Mouse (Mus musculus) cerebellum, adult 11 months (tissue): ENCODE measurements around the gene Plac9a.
"Not testable (repeated sequence)": the region's sequence is repeated elsewhere in the genome, so short reads cannot be mapped to it uniquely, and the experiment has no call there.

Experiments used
- DNase-seq: peaks from one replicate; pipeline ENCODE4 v3.0.0; 2022

Gene Plac9a

DNA sequence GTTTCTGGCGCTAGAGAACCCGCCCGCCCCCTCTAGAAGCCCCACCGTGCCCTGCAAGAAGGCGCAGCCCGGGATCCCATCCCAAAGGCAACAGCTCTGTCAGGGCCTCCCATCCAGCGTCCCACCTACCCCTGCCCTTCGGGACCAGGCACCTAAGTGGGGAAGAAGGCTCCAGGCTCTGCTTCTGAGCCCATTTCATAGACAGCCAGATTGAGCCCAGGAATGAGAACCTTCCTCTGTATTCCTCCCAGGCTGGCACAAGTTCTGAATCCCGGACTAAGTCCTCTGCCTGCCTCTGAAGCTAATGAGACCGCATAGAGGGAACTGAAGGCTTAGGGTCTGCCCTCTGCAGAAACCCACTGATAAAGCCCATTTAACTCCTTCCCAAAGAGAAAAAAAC, at the start of gene Plac9a:
TSS of gene Plac9a (minus strand) at position 101 of the 400 bp plus-strand sequence.
- DNase-seq: not testable (repeated sequence)

- DNase-seq: not testable (repeated sequence)
Observed at GRCm38 (mm10) chr14:25938004-25938403, 35.1 kb upstream of the Plac9a start, which contains the start of gene Cphx1. Gene Cphx1, plus strand, starts transcription at chr14:25938304.

GRCm38 (mm10) chr14:25936867-25937630, 34.1 kb upstream of the Plac9a start:
- DNase-seq: not testable (repeated sequence)

DNA sequence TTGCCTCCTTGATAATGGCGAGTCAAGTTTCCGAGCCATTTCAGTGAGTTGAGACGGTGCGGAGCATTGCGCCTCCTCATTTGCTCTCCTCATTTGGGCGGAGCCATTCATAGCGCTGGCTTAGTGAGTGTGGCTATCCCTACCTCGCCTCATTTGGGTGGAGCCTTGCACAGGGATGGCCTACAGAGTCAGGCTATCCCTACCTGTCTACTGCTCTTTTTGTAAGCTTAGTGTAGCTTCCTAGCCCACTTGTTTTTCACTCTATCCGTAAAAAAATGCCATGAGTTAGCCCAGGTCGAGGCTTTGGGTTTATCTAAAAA, 24.6 kb upstream of the Plac9a start, which contains the start of gene Tmem254a:
TSS of gene Tmem254a (minus strand) at position 111 of the 320 bp plus-strand sequence.
- DNase-seq: not testable (repeated sequence)

- not testable (repeated sequence) for DNase-seq
Observed at GRCm38 (mm10) chr14:25926814-25927561, 24.1 kb upstream of the Plac9a start.

DNA sequence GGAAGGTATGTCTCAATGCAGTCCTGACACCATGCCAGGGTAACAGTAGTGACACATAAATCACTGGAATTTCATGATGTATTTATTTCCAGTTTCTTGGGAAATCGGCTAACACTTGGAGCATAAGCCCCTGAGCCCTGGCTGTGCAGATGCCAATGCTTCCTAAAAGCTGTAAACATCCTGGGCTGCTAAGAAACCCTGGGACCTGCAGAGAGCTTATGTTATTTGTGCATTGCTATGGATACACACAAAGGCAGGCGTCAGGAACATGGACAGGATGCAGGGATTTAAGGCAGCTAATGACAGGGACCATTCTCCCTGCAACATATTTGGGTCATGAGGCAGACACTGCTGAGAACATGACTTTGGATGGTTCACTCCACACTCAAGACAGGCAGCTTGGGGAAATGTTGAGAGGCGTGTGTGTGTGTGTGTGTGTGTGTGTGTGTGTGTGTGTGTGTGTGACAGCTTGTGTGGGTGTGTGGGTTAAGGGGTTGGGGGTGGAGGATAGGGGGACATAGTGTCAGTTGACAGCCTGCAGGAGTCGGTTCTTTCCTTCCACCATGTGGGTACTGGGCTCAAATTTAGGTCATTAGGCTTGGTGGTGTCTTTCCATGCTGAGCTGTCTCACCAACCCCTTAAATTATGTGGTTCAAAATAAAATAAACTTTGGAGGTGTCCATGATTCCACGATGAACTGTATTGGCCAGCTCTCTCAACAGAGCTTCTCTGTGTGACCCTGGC, 15.7 kb upstream of the Plac9a start:
- not testable (repeated sequence) for DNase-seq

DNA sequence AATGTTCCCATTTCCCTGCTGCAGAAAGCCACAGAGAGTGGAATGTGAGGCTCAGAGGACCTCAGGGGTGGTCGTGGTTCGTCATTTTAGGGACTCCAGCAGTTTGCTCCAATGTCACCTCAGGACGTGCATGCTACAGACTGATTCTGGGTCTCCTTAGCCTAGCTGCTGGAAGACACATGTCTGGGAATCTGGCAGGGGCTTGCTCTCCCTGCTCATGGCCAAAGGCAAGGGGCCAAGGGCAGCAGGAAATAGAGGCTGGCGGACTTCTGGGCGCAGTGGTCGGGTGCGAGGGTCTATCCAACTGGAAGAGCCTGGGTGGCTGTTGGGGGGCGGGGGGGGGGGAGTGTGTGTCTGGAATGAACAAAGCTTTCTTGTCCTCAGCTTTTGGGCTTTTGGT, 6.1 kb upstream of the Plac9a start:
- not testable (repeated sequence) for DNase-seq

DNA sequence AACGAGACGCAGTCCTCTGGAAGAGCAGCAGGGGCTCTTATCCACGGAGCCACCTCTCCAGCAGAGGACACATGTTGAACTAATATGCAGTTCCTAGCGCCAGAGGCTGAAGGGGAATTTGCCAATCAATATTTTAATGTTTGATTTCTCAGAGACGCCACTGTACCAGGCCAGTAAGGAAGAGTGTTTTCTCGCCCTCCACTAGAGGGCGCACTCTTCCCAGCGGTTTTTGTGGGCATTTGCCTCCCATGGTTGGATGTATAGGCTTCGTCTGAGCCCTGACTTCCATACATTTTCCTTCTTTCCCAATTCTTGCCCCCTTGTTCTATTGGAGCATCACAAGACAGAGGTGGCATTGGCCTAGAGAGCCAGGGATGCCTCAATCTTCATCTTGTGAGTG, 4.4 kb upstream of the Plac9a start:
- not testable (repeated sequence) for DNase-seq

- not testable (repeated sequence) for DNase-seq
Observed at GRCm38 (mm10) chr14:25905243-25905642, 2.3 kb upstream of the Plac9a start.

GRCm38 (mm10) chr14:25895686-25896085, 7.2 kb downstream of the Plac9a start:
- not testable (repeated sequence) for DNase-seq

DNA sequence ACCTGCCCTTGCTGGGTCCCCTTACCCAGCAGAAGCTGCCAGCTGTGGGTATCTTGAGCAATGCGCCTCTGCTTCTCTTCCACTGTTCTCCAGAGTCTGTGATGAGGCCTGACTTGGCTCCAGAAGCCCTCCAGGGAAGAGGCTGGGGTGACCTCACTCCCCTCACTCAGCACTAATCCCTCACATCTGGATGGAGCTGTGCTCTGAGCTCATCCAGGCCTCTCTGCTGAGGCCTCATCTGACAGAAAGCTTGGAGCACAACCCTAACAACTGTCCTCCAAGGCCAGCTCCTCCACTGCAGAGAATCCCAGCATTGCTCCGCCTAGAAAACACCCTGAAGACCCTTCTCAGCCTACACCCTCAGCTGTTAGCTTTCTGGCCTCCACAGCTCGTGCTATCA, 8.3 kb downstream of the Plac9a start:
- not testable (repeated sequence) for DNase-seq

DNA sequence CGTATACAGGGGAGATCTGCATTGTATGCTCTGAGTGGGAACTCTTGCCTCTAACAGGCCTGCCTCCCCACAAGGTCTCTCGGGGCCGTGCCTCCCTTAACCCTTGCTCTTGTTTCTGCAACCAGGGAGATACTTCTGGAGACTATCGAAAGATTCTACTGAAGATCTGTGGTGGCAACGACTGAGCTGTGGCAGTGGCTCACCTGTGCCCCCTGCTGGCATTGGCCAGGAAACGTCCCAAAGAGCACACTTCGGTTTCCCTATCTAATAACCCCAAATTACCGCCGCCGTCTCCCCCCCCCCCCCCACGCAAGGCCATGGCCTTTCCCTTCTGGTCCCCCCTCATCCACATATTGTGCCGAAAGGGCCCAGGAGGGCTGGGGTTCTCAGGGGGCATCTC, 17.0 kb downstream of the Plac9a start:
- DNase-seq: not testable (repeated sequence)

GRCm38 (mm10) chr14:25881769-25882168, 21.1 kb downstream of the Plac9a start:
- not testable (repeated sequence) for DNase-seq

DNA sequence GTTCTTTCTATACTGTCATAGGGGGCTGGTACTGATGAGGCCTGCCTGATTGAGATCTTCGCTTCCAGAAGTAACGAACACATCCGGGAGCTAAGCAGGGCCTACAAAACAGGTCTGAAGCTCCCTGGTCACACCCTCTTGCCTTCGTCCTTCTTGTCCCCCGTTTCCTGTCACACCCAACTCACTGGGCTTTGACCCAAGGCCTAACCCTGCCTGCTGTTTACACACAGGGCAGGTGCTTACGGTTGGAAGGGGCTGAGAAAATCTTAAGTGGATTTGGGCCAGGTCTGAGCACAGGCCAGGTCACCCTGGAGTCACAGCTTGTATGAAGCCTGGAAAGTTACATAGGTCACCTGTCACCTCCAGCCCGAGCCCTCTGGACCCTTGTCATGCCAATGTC, 26.3 kb downstream of the Plac9a start:
- DNase-seq: not testable (repeated sequence)

DNA sequence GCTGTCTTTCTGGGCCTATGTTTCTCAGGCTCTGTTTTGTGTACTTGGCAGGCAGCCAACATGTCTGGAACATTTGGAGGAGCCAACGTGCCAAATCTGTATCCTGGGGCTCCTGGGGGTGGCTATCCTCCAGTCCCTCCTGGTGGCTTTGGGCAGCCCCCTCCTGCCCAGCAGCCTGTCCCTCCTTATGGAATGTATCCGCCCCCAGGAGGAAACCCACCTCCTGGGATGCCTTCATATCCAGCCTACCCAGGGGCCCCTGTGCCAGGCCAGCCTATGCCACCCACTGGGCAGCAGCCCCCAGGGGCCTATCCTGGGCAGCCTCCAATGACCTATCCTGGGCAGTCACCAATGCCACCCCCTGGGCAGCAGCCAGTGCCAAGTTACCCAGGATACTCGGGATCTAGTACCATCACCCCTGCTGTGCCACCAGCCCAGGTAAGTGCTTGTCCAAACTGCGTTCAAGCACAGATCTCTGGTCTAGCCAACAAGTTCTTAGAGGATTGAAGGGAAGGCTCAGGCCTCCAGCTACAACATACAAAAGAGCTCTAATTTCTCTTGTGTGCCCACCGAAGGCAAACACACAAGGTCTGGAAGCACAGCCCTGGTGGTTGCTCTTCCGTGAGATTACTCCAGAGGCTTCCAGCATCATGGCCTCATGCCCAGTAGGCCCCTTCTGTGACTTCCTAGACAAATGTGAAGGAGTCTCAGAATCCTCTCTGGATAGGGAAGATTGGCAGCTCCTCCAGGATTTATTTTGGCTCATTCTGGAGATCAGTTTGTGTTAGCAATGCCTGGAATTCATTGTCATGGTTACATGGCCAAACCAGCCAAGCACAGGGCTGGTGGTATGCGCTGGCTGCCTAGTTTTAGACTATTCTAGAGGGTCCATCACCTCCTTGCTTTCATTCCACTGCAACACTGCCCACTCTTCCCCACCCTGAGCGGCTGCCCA, 30.2 kb downstream of the Plac9a start:
- peak; percentile 47 for DNase-seq

GRCm38 (mm10) chr14:25869135-25869878, 33.6 kb downstream of the Plac9a start:
- no peak for DNase-seq

GRCm38 (mm10) chr14:25868706-25869105, 34.2 kb downstream of the Plac9a start:
- no peak for DNase-seq

DNA sequence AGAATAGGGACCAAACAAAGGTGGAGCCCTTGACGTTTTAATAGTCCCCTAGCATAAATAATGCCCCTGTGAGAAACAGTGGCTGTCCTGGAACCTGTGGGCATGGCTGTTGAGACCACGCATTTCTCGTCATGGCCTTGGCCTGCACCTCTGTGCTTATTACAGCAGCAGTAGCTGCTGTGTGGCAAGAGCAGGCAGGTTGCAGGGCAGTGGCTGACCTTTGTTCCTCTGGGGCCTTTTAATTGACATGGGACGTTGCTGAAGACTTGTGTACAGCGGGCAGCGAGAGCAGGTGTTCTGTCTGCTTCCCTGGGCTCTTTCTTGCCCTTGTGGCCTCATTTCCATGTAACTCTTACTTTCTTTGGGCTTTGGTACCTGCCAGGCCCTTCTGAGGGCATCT, 35.1 kb downstream of the Plac9a start:
- no peak for DNase-seq

- no peak for DNase-seq
Observed at GRCm38 (mm10) chr14:25866832-25867231, 36.1 kb downstream of the Plac9a start.

DNA sequence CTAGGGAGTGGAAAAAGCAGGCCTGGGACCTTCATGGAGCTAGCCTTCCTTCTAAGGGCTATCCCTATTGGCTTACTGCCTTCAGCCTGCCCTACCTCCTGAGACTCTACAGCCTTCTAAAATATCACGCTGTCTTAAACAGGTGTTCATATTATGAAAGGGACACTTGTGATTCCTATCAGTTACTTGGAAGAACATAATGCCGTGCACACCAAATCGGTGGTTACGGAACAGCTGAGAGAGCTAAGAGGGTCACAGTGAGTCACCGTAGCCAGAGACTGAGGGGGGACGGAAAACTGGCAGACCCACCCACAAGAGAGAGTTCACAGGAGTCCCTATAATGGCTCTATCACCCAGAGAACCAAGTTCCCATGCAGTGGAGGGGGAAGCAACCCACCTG, 36.5 kb downstream of the Plac9a start:
- no peak for DNase-seq

DNA sequence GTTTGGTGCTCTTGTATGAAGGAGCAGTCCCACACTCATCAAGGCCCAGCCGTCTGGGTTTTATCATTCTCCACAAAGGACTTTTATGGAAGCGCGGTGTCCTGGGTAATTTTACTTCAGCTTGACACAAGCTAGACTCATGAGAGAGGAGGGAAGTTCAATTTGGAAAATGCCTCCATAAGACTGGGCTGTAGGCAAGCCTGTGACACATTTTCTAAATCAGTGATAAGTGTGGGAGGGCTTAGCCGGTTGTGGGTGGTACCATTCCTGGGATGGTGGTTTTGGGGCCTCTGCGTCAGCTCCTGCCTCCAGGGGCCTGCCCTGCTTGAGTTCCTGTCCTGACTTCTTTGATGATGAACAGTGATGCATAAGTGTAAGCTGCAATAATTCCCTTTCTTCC, 37.6 kb downstream of the Plac9a start:
- DNase-seq: no peak
